Mouse (Mus musculus) heart, embryonic 10.5 days (tissue): ENCODE data around the gene Jmy. TPM values are rescaled to one million over a fixed set of nuclear protein-coding genes. Genes with fewer than 3 reads are reported as not detected.

ENCODE experiments used
- DNase-seq: peaks from one replicate; pipeline ENCODE4 v3.0.0-alpha.2; 2017; ENCODE audit warnings: low spot score
- H3K27ac ChIP-seq: fragments of 300-500 bp; sonication (generic); 2 replicates; pipeline ENCODE4 v1.5.1; 2016; ENCODE audit warnings: mild to moderate bottlenecking
- H3K27me3 ChIP-seq: fragments of 300-500 bp; sonication (generic); 2 replicates; pipeline ENCODE4 v1.6.1; 2016; ENCODE audit warnings: mild to moderate bottlenecking; ENCODE audit not compliant: poor library complexity, insufficient read depth, severe bottlenecking
- H3K36me3 ChIP-seq: fragments of 300-500 bp; sonication (generic); 2 replicates; pipeline ENCODE4 v1.6.1; 2016; ENCODE audit warnings: mild to moderate bottlenecking, moderate library complexity
- H3K4me1 ChIP-seq: fragments of 300-500 bp; sonication (generic); 2 replicates; pipeline ENCODE4 v1.6.1; 2016; ENCODE audit warnings: mild to moderate bottlenecking
- H3K4me3 ChIP-seq: fragments of 300-500 bp; sonication (generic); 2 replicates; pipeline ENCODE4 v1.5.1; 2016; ENCODE audit warnings: mild to moderate bottlenecking, moderate library complexity
- H3K9me3 ChIP-seq: fragments of 300-500 bp; sonication (generic); 2 replicates; pipeline ENCODE4 v1.6.1; 2016; ENCODE audit warnings: mild to moderate bottlenecking, moderate library complexity
- WGBS: fragments of 180-500 bp; shearing (Covaris S2); methylation state at CpG from one replicate; pipeline ENCODE4 v1.1.7; 2016; 5-methylcytosine and 5-hydroxymethylcytosine counted together
- polyA plus RNA-seq: library from polyadenylated mRNA; unstranded; fragments of >200 nt; fragmentation: Nextera tagmentation; extraction: Ambion mirVana; gene quantifications from 2 replicates; pipeline ENCODE4 v1.2.1, GENCODE M21; 2016

Jmy gene
- polyA plus RNA-seq, 1 experiment from 2014 or later, result 5.6 TPM

DNA sequence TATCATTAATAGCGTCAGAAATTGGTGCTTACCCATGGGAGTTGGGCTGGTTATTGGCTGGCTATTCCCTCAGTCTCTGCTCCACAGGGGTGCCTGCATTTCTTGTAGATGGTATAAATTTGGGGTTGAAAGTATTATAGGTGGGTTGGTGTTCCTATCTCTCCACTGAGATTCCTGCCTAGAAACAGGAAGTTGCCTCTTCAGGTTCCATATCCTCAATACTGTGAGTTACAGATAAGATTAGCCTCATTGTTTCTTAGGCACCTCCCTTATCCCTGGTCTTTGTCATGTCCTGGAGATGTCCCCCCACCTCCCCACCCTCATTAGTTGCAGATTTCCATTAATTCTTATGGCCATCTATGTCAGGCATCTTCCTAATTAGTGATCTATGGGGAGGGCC is 115.1 kb downstream of the Jmy start:
- Histone ChIP-seq H3K27me3 (no peaks in the 10 kb centered on the region), H3K36me3 (0 out of 2 replicates have a peak, but pooled peaks cover 2% of the 10 kb centered on the region), H3K4me1 (peaks cover 24% of the 10 kb centered on the region), H3K9me3 (no peaks in the 10 kb centered on the region), H3K27ac (no peak overlapping the region), H3K4me3 (no peak overlapping the region)
- DNase-seq, result no peak
- WGBS, result 71% methylated on average over 1 of the region's 1 CpGs

DNA sequence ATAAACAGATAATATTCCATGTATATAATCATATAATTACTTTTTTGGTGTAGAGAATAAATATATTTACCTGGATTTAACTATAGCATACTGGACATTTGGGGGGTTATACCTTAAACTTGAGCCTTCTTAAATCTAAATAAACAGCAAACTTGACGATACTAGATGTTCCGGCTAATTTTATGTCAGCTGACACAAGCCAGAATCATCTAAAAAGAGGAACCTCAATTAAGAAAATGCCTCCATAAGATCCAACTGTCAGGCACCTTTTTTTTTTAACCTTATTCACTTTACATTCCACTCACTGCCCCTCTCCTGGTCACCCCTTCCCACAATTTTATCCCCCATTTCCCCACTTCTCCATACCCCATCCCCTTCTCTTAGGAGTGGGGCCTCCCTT is 116.0 kb downstream of the Jmy start:
- 92% methylated on average over 2 of the region's 2 CpGs for WGBS
- Histone ChIP-seq H3K4me1 (peaks cover 17% of the 10 kb centered on the region), H3K9me3 (no peaks in the 10 kb centered on the region), H3K36me3 (0 out of 2 replicates have a peak, but pooled peaks cover 2% of the 10 kb centered on the region), H3K27me3 (no peaks in the 10 kb centered on the region), H3K4me3 (no peak overlapping the region), H3K27ac (0 out of 2 replicates have a peak overlapping the region, but pooled peaks have one; percentile 22)
- DNase-seq, result no peak

DNA sequence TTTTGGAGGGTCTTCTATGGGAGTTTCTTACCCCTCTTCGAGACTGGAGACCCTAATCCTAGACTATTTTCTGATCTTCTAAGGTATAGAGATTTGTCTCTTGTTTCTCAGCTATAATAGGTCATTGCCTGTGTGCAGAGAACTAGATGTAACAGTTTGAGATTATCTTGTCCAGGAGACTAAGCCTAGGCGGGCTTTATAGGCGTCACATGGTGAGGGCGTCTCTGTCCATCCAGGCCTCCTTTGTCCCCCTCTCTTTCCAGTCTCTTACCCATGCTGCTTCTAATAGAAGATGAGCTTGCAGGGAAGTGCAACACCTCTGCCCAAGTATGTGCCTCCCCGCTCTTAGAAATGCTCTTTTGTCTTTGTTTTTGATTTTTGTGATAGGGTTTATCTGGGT is 116.5 kb downstream of the Jmy start:
- Histone ChIP-seq H3K9me3 (no peaks in the 10 kb centered on the region), H3K36me3 (0 out of 2 replicates have a peak, but pooled peaks cover 2% of the 10 kb centered on the region), H3K4me3 (no peak overlapping the region), H3K4me1 (peaks cover 15% of the 10 kb centered on the region), H3K27me3 (no peaks in the 10 kb centered on the region), H3K27ac (no peak overlapping the region)
- DNase-seq, result no peak
- WGBS, result 73% methylated on average over 5 of the region's 5 CpGs

DNA sequence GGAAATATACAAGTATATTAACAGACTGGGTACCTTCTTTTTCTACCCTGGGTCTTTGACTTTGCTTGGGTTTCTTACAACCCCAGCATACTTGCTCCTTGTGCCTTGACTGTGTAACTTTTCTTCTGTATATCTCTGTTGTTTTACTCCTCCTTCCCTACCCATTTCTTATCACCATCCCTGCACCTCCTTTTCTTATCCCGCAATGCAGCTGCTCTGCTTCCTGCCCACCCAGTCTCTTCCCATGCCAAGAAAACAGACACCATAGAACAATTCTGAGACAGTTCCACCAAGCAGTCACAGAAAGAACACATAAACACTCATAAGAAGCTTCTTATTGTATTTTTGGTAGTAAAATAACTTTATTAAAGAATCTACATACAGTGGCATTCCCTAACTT is 118.3 kb downstream of the Jmy start:
- Histone ChIP-seq H3K27ac (peak overlapping the region; percentile 72; the same call in 1 of the 2 replicates), H3K4me1 (peaks cover 15% of the 10 kb centered on the region), H3K27me3 (no peaks in the 10 kb centered on the region)

DNA sequence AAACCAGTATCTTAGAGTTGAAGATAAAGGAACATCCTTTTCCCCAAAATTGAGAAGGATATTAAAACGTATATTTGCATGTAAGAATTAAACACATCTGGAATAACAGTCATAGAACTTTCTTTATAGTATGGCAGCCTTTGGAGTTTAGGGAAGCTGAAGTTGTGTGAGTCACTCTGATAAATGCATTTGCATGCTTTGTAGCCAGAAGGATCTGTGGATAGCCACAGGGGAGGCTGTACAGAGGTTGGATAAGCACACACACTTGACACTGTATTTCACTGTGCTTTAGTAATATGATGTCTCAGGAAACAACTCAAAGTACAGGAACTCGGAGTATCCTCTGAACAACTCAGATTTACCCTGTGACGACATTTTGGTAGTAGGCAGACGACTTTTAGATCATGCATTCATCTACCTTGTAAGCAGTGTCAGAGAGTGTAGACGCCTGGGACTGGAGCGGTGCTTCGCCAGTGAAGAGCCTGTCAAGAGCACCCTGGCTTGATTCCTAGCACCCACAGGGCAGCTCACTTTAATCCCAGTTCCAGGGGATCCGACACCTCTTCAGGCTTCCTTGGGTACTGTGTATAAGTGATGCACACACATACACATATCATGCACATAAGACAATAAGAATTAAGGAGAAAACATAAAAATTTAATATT is 119.1 kb downstream of the Jmy start:
- H3K36me3 ChIP-seq, result no peaks in the 10 kb centered on the region
- no peak for DNase-seq
- no peak overlapping the region for H3K4me3 ChIP-seq
- H3K4me1 ChIP-seq, result peaks cover 15% of the 10 kb centered on the region
- no peaks in the 10 kb centered on the region for H3K9me3 ChIP-seq
- H3K27me3 ChIP-seq, result no peaks in the 10 kb centered on the region
- WGBS, result 65% methylated on average over 8 of the region's 8 CpGs
- H3K27ac ChIP-seq, result peak overlapping the region; percentile 72

More for the DNA sequence above, 118.3 kb downstream of the Jmy start:
- H3K4me3 ChIP-seq, result no peak overlapping the region
- no peaks in the 10 kb centered on the region for H3K9me3 ChIP-seq
- H3K36me3 ChIP-seq, result no peaks in the 10 kb centered on the region
- 39% methylated on average over 1 of the region's 1 CpGs for WGBS
- DNase-seq, result no peak

Other genes starting within 250 kb of the Jmy start
- 18.4 and 18.5 TPM in 2 replicates for gene Homer1, start 200.2 kb downstream of the Jmy start, polyA plus RNA-seq
- gene Bhmt, start 138.2 kb upstream of the Jmy start, polyA plus RNA-seq, result 0.23 and 4.2 TPM in 2 replicates
- gene Bhmt2, start 174.5 kb upstream of the Jmy start, polyA plus RNA-seq, result 0.31 and 2.0 TPM in 2 replicates
- 0.30 and 1.1 TPM in 2 replicates for gene Dmgdh, start 174.6 kb upstream of the Jmy start, polyA plus RNA-seq